Mouse (Mus musculus): ENCODE results near the gene Itgb3bp. TPM values are rescaled to one million over a fixed set of nuclear protein-coding genes. Genes with fewer than 3 reads are reported as not detected.

Gene Itgb3bp
- 1 to 10 TPM; 4.8 to 4.9 TPM for total RNA-seq (2021)
- long read RNA-seq, experiment 1, partial matches to known transcripts: 0 of 7 reads
- long read RNA-seq, experiment 1, other reads (novel, unspliced or antisense): 3 of 7 reads
- long read RNA-seq, experiment 2, partial matches to known transcripts: 0 of 7 reads
- long read RNA-seq, experiment 2, other reads (novel, unspliced or antisense): 4 of 7 reads

- peak; percentile 60 to 79 for DNase-seq (ENCODE audit: low spot score in 2 of 2)
Observed at GRCm38 (mm10) chr4:99929613-99930517, at the start of gene Itgb3bp. Gene Itgb3bp (minus strand): TSS chr4:99929813.

GRCm38 (mm10) chr4:99979326-99979725 is 49.7 kb upstream of the Itgb3bp start:
- no peak for DNase-seq (ENCODE audit: low spot score in 2 of 2)

DNA sequence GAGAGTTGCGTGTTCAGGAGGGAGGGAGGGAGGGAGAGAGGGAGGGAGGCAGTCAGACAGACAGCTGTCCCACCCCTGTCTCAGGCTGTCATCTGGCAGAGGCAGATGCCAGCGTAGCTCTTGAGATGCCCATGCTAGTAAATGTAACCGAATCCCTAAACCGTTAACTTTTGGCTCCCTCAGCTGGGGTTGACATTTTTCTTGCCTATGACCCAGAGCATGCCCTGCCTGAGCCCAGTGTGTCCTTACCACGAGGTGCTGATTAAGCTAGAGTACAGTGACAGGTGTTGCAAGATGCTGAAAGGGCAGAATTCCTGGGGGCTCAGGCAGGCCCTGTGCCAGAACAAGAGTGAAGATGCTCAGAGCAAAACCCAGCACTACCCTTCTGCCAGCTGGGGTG is 44.8 kb upstream of the Itgb3bp start:
- no peak for DNase-seq (ENCODE audit: low spot score in 2 of 2)

GRCm38 (mm10) chr4:99973931-99974330 is 44.3 kb upstream of the Itgb3bp start:
- DNase-seq (ENCODE audit: low spot score in 2 of 2): no peak

DNA sequence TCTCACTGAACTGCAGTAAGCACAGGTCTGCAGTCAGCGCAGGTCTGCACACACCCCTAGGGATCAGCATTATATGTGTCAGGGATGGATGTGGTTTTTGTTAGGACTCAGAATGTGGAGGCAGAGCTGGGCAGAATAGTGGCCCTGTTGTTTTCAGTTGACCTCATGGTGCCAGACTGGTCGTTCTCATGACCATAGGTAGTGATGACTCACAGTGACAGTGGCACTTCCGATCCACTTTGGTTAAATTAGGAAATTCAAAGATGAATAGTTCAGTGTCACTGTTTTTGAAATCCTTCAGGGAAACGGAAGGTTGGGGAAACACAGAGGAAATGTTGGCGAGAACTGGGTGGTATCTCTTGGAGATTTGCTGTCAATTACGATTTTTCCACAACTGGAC is 43.3 kb upstream of the Itgb3bp start:
- no peak for DNase-seq (ENCODE audit: low spot score in 2 of 2)

DNA sequence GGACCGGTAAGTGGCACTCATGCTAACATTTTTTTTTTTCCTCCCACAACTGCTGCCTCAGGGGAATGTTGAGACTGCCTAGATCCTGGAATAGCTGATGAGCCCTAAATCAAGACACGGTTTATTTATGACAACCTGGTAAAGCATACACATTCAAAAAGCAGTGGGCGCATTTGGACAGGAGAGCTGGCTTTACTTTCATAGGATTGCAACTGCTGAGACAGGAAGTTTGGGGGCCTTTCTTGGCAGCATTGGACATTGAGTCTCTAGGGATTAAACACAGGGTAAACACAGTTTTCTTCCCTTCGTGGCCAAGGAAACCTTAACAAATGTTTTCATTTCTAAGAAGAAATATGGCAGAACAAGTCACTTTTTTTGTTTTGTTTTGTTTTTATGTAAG is 40.5 kb upstream of the Itgb3bp start:
- DNase-seq (ENCODE audit: low spot score in 2 of 2): no peak

GRCm38 (mm10) chr4:99969328-99969727 is 39.7 kb upstream of the Itgb3bp start:
- DNase-seq (ENCODE audit: low spot score in 2 of 2): no peak

GRCm38 (mm10) chr4:99966555-99966954 is 36.9 kb upstream of the Itgb3bp start:
- DNase-seq (ENCODE audit: low spot score in 2 of 2): no peak

DNA sequence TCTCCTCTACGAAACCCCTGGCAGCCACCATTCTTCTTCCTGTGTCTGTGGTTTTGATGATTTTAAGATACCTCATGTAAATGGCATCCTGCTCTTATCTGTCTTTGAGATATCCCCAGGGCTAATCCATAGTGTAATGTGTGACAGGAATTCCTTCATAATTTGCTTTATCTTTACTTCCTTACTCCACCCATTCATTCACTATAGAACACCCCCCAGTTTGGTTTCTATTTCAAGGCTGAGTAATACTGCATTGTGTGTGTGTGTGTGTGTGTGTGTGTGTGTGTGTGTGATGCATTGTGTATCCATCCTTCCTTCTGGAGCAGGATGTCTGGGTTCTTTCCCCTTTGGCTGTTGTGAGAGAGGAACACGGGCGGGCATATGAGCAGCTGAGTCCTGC is 29.7 kb upstream of the Itgb3bp start:
- DNase-seq (ENCODE audit: low spot score in 2 of 2): no peak

GRCm38 (mm10) chr4:99958084-99958815 is 28.6 kb upstream of the Itgb3bp start:
- no peak for DNase-seq (ENCODE audit: low spot score in 2 of 2)

DNA sequence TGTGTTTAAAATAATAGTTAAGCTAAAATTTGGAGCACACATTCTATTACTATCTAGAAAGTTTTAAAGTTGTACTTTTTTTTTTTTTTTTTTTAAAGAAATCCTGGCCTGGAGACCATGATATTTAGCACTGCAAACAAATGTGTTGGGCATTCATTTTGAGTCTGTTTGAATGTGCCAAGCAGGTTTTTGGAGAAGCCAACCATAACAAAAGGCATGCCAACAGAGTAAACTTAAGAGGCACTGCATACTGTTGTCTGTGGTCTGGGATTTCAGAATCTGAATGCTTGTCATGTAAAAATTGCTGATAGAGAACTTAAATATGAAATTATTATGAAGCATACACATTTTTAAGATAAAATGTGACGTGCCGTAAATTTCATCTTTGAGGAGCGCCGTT is 27.6 kb upstream of the Itgb3bp start:
- no peak for DNase-seq (ENCODE audit: low spot score in 2 of 2)

GRCm38 (mm10) chr4:99955396-99955795 is 25.8 kb upstream of the Itgb3bp start:
- peak in 1 of 2 experiments; percentile 28 for DNase-seq (ENCODE audit: low spot score in 2 of 2)

DNA sequence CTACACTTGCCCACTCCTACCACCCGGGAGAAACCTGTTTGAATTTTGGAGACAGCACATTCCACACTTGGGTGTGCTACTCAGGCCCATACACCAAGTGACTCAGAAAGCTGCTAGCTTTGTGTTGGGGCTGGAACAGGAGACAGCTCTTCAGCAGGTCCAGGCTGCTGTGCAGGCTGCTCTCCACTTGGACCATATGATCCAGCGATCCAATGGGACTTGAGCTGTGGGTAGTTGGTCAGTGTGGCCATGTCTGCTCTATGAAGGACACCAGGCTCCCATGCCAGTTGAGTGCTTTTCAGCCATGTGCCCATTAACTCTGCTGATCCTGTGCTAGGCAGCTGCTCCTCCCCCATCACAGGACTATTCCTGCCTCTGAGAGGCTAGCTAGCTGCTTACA is 24.3 kb upstream of the Itgb3bp start:
- DNase-seq (ENCODE audit: low spot score in 2 of 2): no peak

- DNase-seq (ENCODE audit: low spot score in 2 of 2): no peak
Observed at GRCm38 (mm10) chr4:99947896-99948295, 18.3 kb upstream of the Itgb3bp start.

DNA sequence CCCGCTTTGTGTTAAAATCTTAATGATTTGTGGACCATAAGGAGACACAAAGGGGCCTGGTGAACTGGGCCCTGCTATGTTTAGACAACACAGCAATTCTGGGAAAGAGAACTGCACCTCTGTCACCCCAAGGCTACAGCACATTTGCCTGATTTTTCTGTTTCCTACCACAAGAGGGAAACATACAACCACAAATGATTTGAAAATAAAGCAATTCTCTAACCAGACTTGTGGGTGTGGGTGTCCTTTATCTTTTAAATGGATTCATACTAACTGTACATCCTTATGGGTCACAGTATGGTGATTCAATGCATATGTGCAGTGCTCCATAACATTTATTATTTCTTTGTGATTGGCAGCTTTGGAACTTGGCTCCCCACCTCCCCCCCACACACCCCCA is 17.6 kb upstream of the Itgb3bp start:
- peak in 1 of 2 experiments; percentile 59 for DNase-seq (ENCODE audit: low spot score in 2 of 2)

- DNase-seq (ENCODE audit: low spot score in 2 of 2): no peak
Observed at GRCm38 (mm10) chr4:99946516-99946915, 16.9 kb upstream of the Itgb3bp start.

GRCm38 (mm10) chr4:99945011-99945410 is 15.4 kb upstream of the Itgb3bp start:
- DNase-seq (ENCODE audit: low spot score in 2 of 2): no peak

GRCm38 (mm10) chr4:99944606-99945005 is 15.0 kb upstream of the Itgb3bp start:
- no peak for DNase-seq (ENCODE audit: low spot score in 2 of 2)

DNA sequence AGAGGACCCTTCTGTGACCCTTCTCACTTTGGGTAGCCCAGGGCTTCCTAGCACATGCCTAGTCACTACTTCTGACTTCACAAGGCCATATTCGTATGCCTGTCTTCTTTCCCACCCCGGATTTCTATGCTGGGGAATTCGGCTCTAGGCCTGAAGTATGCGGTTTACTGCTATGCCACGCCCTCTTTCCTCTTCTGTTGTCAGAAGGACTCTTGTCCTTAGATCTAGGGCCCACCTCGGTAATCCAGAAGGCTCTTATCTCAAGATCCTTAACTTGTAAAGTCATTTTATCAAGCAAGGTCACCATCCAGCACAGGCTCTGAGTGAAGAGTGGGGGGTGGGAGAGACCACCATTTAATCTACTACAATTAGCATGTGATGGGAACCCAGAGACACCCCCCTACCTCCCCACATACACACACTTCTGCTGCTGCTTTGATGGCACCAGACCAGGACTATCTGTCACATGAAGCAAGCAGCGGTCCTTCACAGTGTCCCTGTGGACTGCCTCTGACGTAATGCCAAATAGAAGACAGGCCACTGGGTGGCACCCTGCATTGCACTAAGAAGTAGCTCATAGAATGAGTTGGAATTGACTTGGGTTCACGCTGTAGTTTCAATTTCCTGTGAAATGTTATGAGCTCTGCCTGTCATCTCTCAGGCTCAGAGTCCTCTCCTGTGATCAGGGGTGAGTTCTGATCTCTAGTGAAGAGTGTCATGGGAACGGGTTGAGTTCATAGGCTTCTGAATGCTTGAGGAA is 12.2 kb upstream of the Itgb3bp start:
- DNase-seq (ENCODE audit: low spot score in 2 of 2): no peak

GRCm38 (mm10) chr4:99939711-99940505 is 10.3 kb upstream of the Itgb3bp start:
- DNase-seq (ENCODE audit: low spot score in 2 of 2): no peak

All from layer of hippocampus, postnatal 14 days (tissue).